Mouse (Mus musculus) neural tube, embryonic 11.5 days (tissue): ENCODE measurements around the gene Coa4. TPM values are rescaled to one million over a fixed set of nuclear protein-coding genes. Genes with fewer than 3 reads are reported as not detected.
"Not testable (repeated sequence)": the region's sequence is repeated elsewhere in the genome, so short reads cannot be mapped to it uniquely, and the experiment has no call there.

Source experiments
- ATAC-seq: fragments of 200-750 bp; cut with Nextera tagmentation; 2 replicates; pipeline ENCODE4 v1.8.0; 2017; ENCODE audit warnings: moderate number of reproducible peaks, mild to moderate bottlenecking, moderate TSS enrichment, moderate library complexity; ENCODE audit not compliant: insufficient read depth, low FRiP score, low TSS enrichment
- DNase-seq: peaks from one replicate; pipeline ENCODE4 v3.0.0-alpha.2; 2015; ENCODE audit warnings: low spot score
- H3K27ac ChIP-seq: fragments of 300-500 bp; sonication (generic); 2 replicates; pipeline ENCODE4 v1.5.1; 2014; ENCODE audit warnings: low read depth, mild to moderate bottlenecking, low read length
- H3K27me3 ChIP-seq: fragments of 300-500 bp; sonication (generic); 2 replicates; pipeline ENCODE4 v1.6.1; 2014; ENCODE audit warnings: mild to moderate bottlenecking, low read length, mixed read lengths; ENCODE audit not compliant: control insufficient read depth, insufficient read depth
- H3K36me3 ChIP-seq: fragments of 300-500 bp; sonication (generic); 2 replicates; pipeline ENCODE4 v1.6.1; 2014; ENCODE audit warnings: mild to moderate bottlenecking, low read length, moderate library complexity, mixed read lengths; ENCODE audit not compliant: control insufficient read depth, insufficient read depth
- H3K4me1 ChIP-seq: fragments of 300-500 bp; sonication (generic); 2 replicates; pipeline ENCODE4 v1.6.1; 2014; ENCODE audit warnings: low read length, mixed read lengths; ENCODE audit not compliant: control insufficient read depth, insufficient read depth
- H3K4me2 ChIP-seq: fragments of 300-500 bp; sonication (generic); 2 replicates; pipeline ENCODE4 v1.6.1; 2014; ENCODE audit warnings: low read depth, mild to moderate bottlenecking, moderate library complexity
- H3K4me3 ChIP-seq: fragments of 300-500 bp; sonication (generic); 2 replicates; pipeline ENCODE4 v1.5.1; 2014; ENCODE audit warnings: low read depth, low read length
- H3K9ac ChIP-seq: fragments of 300-500 bp; sonication (generic); 2 replicates; pipeline ENCODE4 v1.6.1; 2014; ENCODE audit warnings: mild to moderate bottlenecking, low read length
- H3K9me3 ChIP-seq: fragments of 300-500 bp; sonication (generic); 2 replicates; pipeline ENCODE4 v1.6.1; 2016; ENCODE audit warnings: low read length; ENCODE audit not compliant: control insufficient read depth
- WGBS: fragments of 180-500 bp; shearing (Covaris S2); extraction: QIAGEN DNeasy Blood & Tissue Kit; methylation state at CpG from one replicate; pipeline ENCODE4 v1.1.7; 2014; 5-methylcytosine and 5-hydroxymethylcytosine counted together
- polyA plus RNA-seq: library from polyadenylated mRNA; unstranded; fragments of >200 nt; fragmentation: Nextera tagmentation; extraction: Ambion mirVana; gene quantifications from 2 replicates; pipeline ENCODE4 v1.2.1, GENCODE M21; 2014

Coa4 gene
- polyA plus RNA-seq, 1 experiment from 2014 or later, result 20.0 TPM

- H3K4me3 ChIP-seq, result no peak overlapping the region
- no peak overlapping the region for H3K9ac ChIP-seq
- WGBS, result 76% methylated on average over 11 of the region's 11 CpGs
- DNase-seq, result peak; percentile 13
- H3K27me3 ChIP-seq, result no peaks in the 10 kb centered on the region
- H3K9me3 ChIP-seq, result no peaks in the 10 kb centered on the region
- ATAC-seq, result no peak
- no peak overlapping the region for H3K27ac ChIP-seq
- H3K4me2 ChIP-seq, result no peak overlapping the region
- H3K4me1 ChIP-seq, result no peaks in the 10 kb centered on the region
- no peaks in the 10 kb centered on the region for H3K36me3 ChIP-seq
These were observed 25.2 kb downstream of the Coa4 start for GRCm38 (mm10) chr7:100561861-100562587.

GRCm38 (mm10) chr7:100567238-100567637 is 30.4 kb downstream of the Coa4 start:
- not testable (repeated sequence) for H3K4me1 ChIP-seq, H3K36me3 ChIP-seq, ATAC-seq, DNase-seq, H3K27ac ChIP-seq, H3K27me3 ChIP-seq, H3K4me2 ChIP-seq, H3K9me3 ChIP-seq, H3K4me3 ChIP-seq, H3K9ac ChIP-seq
- WGBS, result 76% methylated on average over 5 of the region's 5 CpGs

GRCm38 (mm10) chr7:100569907-100570306 is 33.0 kb downstream of the Coa4 start:
- no peak overlapping the region for H3K9ac ChIP-seq
- no peak overlapping the region for H3K27ac ChIP-seq
- no peak for ATAC-seq

GRCm38 (mm10) chr7:100570930-100571715 is 34.3 kb downstream of the Coa4 start:
- H3K4me3 ChIP-seq, result no peak overlapping the region
- H3K9me3 ChIP-seq, result no peaks in the 10 kb centered on the region
- DNase-seq, result no peak
- no peak overlapping the region for H3K4me2 ChIP-seq
- no peaks in the 10 kb centered on the region for H3K36me3 ChIP-seq
- H3K27me3 ChIP-seq, result no peaks in the 10 kb centered on the region
- H3K9ac ChIP-seq, result no peak overlapping the region
- WGBS, result 89% methylated on average over 3 of the region's 3 CpGs
- H3K4me1 ChIP-seq, result no peaks in the 10 kb centered on the region
- no peak for ATAC-seq
- H3K27ac ChIP-seq, result no peak overlapping the region

More at GRCm38 (mm10) chr7:100569907-100570306, 33.0 kb downstream of the Coa4 start:
- H3K4me3 ChIP-seq, result no peak overlapping the region
- H3K36me3 ChIP-seq, result no peaks in the 10 kb centered on the region
- no peaks in the 10 kb centered on the region for H3K27me3 ChIP-seq
- no peaks in the 10 kb centered on the region for H3K9me3 ChIP-seq
- no peaks in the 10 kb centered on the region for H3K4me1 ChIP-seq
- DNase-seq, result no peak
- no peak overlapping the region for H3K4me2 ChIP-seq

- Histone ChIP-seq H3K4me1 (no peaks in the 10 kb centered on the region), H3K4me2 (no peak overlapping the region), H3K27ac (no peak overlapping the region), H3K27me3 (no peaks in the 10 kb centered on the region), H3K9me3 (no peaks in the 10 kb centered on the region), H3K4me3 (no peak overlapping the region), H3K9ac (no peak overlapping the region), H3K36me3 (no peaks in the 10 kb centered on the region)
- ATAC-seq (no peak), DNase-seq (no peak)
- 85% methylated on average over 4 of the region's 4 CpGs for WGBS
These were observed 35.2 kb downstream of the Coa4 start for GRCm38 (mm10) chr7:100572061-100572460.

- ATAC-seq, result no peak
- H3K27me3 ChIP-seq, result no peaks in the 10 kb centered on the region
These were observed 35.8 kb downstream of the Coa4 start for GRCm38 (mm10) chr7:100572704-100573103.

GRCm38 (mm10) chr7:100578794-100579193 is 41.9 kb downstream of the Coa4 start:
- no peak for DNase-seq

More at GRCm38 (mm10) chr7:100572704-100573103, 35.8 kb downstream of the Coa4 start:
- 82% methylated on average over 4 of the region's 4 CpGs for WGBS
- no peak overlapping the region for H3K4me2 ChIP-seq
- no peak overlapping the region for H3K9ac ChIP-seq
- no peak for DNase-seq
- H3K4me1 ChIP-seq, result no peaks in the 10 kb centered on the region
- no peaks in the 10 kb centered on the region for H3K9me3 ChIP-seq
- H3K36me3 ChIP-seq, result no peaks in the 10 kb centered on the region
- H3K27ac ChIP-seq, result no peak overlapping the region
- H3K4me3 ChIP-seq, result no peak overlapping the region

GRCm38 (mm10) chr7:100582235-100582634 is 45.4 kb downstream of the Coa4 start:
- ATAC-seq (no peak), DNase-seq (no peak)

More at GRCm38 (mm10) chr7:100578794-100579193, 41.9 kb downstream of the Coa4 start:
- ATAC-seq, result no peak
- Histone ChIP-seq H3K9me3 (no peaks in the 10 kb centered on the region), H3K27me3 (no peaks in the 10 kb centered on the region), H3K36me3 (no peaks in the 10 kb centered on the region), H3K4me2 (no peak overlapping the region), H3K4me1 (no peaks in the 10 kb centered on the region), H3K4me3 (no peak overlapping the region), H3K27ac (no peak overlapping the region), H3K9ac (no peak overlapping the region)
- WGBS, result 76% methylated on average over 2 of the region's 2 CpGs

More at GRCm38 (mm10) chr7:100582235-100582634, 45.4 kb downstream of the Coa4 start:
- H3K27ac ChIP-seq, result no peak overlapping the region
- H3K4me3 ChIP-seq, result peak overlapping the region; percentile 43
- no peaks in the 10 kb centered on the region for H3K27me3 ChIP-seq
- 46% methylated on average over 7 of the region's 7 CpGs for WGBS
- no peaks in the 10 kb centered on the region for H3K4me1 ChIP-seq
- no peaks in the 10 kb centered on the region for H3K9me3 ChIP-seq
- peak overlapping the region; percentile 41 for H3K4me2 ChIP-seq
- H3K9ac ChIP-seq, result no peak overlapping the region
- H3K36me3 ChIP-seq, result no peaks in the 10 kb centered on the region
